Mouse (Mus musculus): ENCODE measurements around the gene Zdhhc14. TPM values are rescaled to one million over a fixed set of nuclear protein-coding genes. Genes with fewer than 3 reads are reported as not detected.

Zdhhc14 gene
- polyA plus RNA-seq, 1 experiment from 2014 or later = 9.4 TPM

GRCm38 (mm10) chr17:5567943-5568342 lies 75.6 kb downstream of the Zdhhc14 start:
- Histone ChIP-seq H3K27ac (replicated peaks) (no peak overlapping the region), H3K4me2 (replicated peaks) (no peak overlapping the region), H3K36me3 (no peaks in the 10 kb centered on the region), H3K27me3 (no peaks in the 10 kb centered on the region), H3K4me1 (0 out of 2 replicates have a peak, but pooled peaks cover 4% of the 10 kb centered on the region), H3K9me3 (no peaks in the 10 kb centered on the region), H3K4me3 (no peak overlapping the region), H3K9ac (replicated peaks) (no peak overlapping the region)
- 71% methylated on average over 5 of the region's 5 CpGs for WGBS
- no peak for ATAC-seq (replicated peaks)

DNA sequence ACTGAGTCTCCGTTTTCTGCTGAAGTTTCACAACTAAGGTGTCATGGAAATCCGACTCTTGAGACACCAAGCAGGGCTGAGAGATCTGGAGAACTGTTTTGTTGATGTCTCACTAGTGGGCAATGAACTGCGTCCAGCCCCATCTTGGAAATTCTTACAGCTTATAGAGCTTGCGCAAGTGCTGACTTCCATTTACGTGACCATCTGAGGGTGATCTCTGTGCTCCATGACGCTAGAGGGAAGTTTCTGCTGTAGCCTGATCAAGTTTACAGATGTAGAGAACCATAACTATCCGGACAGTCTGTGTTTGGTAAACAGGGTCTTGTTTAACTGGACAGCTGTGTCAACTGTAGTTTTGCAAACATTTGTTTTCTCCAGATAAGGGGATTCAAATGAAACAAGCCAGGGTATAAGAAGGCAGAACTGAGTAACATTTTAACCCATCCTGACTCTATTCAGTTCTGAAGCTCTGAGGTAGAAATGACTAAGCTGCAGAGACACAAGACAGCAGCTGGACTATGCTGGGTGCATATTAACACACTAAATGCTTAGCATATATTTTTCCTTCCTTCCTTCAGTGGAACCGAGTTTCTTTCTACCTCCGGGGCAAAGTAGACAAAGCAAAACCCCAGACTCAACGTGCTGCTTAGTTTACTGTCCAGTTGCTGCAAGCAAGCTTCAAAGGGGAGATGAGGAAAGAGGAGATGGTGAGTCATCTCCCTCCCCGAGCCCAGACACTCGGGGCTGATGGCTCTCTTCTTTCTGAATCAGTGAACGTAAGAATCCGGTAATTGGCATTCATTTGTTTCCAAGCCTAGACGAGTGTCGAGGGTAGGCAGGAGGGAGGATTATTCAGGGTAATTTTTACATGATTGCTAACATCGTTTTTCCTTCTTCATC lies 77.0 kb downstream of the Zdhhc14 start:
- H3K4me3 ChIP-seq = no peak overlapping the region
- ATAC-seq (replicated peaks) = no peak
- no peak overlapping the region for H3K9ac ChIP-seq (replicated peaks)
- 0 out of 2 replicates have a peak, but pooled peaks cover 4% of the 10 kb centered on the region for H3K4me1 ChIP-seq
- H3K4me2 ChIP-seq (replicated peaks) = no peak overlapping the region
- no peaks in the 10 kb centered on the region for H3K9me3 ChIP-seq
- no peak overlapping the region for H3K27ac ChIP-seq (replicated peaks)
- no peaks in the 10 kb centered on the region for H3K27me3 ChIP-seq
- WGBS = 45% methylated on average over 17 of the region's 17 CpGs
- H3K36me3 ChIP-seq = no peaks in the 10 kb centered on the region

- Histone ChIP-seq H3K36me3 (no peaks in the 10 kb centered on the region), H3K27me3 (no peaks in the 10 kb centered on the region), H3K4me1 (0 out of 2 replicates have a peak, but pooled peaks cover 4% of the 10 kb centered on the region), H3K9ac (replicated peaks) (no peak overlapping the region), H3K4me3 (no peak overlapping the region), H3K27ac (replicated peaks) (no peak overlapping the region), H3K4me2 (replicated peaks) (no peak overlapping the region), H3K9me3 (no peaks in the 10 kb centered on the region)
- no peak for ATAC-seq (replicated peaks)
- 90% methylated on average over 1 of the region's 1 CpGs for WGBS
Observed at GRCm38 (mm10) chr17:5572096-5572730, 79.9 kb downstream of the Zdhhc14 start.

DNA sequence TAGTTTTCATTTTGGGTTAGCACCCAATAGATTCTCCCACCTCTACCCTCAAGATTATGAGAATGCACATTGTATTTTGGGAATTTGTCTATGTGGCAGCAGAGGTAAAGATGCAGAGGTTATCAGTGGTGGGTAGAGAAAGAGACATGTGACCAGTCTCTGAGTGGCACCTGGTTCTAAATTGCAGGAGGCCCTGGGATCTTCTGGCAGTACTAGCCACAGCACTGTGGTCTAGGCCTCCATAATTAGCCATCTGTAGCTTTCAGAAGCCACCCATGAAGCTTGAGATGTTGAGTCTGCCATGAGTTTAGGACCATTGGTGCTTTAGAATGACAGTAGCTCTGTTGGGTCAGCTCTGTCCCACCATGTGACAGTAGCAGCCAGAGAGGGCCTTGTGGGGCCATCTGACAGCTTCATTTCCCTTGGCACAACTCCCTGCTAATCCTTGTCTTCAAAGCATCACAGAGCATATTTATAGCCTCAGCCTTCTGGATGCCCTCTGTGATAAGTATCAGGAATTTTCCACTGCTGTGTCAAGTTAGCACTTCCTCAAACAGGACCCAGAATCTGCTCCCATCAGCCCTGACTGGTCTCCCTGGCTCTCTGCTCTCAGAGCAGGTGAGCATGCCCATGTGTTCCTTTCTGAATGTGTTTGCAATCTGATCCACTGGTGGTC lies 80.5 kb downstream of the Zdhhc14 start:
- Histone ChIP-seq H3K4me1 (0 out of 2 replicates have a peak, but pooled peaks cover 4% of the 10 kb centered on the region), H3K36me3 (no peaks in the 10 kb centered on the region), H3K27me3 (no peaks in the 10 kb centered on the region), H3K4me3 (no peak overlapping the region), H3K27ac (replicated peaks) (no peak overlapping the region), H3K9ac (replicated peaks) (no peak overlapping the region), H3K9me3 (no peaks in the 10 kb centered on the region), H3K4me2 (replicated peaks) (no peak overlapping the region)
- ATAC-seq (replicated peaks) = no peak

DNA sequence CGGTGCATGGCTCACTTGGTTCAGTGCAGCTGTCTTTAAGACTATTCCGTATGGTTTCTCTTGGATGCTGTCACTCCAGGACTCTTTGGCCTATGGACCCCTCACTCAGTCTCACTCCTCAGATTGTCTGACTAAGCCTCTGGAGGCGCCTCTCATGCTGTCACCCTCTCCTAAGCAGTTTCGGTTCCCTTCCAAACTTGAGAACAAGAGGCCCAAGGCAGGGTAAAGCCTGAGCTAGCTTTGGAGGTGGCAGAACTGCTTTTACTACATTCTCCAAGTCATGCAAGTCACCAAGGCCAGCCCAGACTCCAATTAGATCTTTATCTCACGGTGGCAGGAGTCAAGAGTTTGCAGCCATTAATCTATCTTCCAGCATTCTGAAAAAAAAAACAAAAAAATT lies 82.3 kb downstream of the Zdhhc14 start:
- Histone ChIP-seq H3K27ac (replicated peaks) (no peak overlapping the region), H3K27me3 (no peaks in the 10 kb centered on the region), H3K4me2 (replicated peaks) (no peak overlapping the region), H3K36me3 (no peaks in the 10 kb centered on the region), H3K9ac (replicated peaks) (no peak overlapping the region), H3K4me3 (no peak overlapping the region), H3K4me1 (0 out of 2 replicates have a peak, but pooled peaks cover 1% of the 10 kb centered on the region), H3K9me3 (no peaks in the 10 kb centered on the region)
- 88% methylated on average over 5 of the region's 5 CpGs for WGBS
- ATAC-seq (replicated peaks) = no peak

DNA sequence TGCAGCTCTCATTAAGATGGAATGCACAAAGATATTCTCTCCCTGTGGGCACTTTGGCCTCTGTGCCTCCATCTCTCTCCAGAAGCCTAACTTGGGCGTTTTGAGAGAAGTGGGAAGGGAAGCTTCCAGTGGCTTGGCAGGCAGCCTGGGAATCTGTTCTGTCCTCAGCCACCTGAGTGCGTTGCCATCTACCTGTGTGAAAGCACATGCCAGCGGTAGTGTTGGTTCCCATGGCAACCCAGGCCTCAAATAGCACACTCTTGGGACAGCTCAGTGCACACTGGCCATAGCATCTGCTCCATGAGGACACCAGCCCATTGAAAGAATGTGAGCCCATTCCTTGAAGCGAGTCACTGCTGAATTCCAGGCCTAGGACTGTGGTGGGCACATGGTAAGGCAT lies 83.2 kb downstream of the Zdhhc14 start:
- no peaks in the 10 kb centered on the region for H3K4me1 ChIP-seq
- no peak overlapping the region for H3K4me2 ChIP-seq (replicated peaks)
- no peaks in the 10 kb centered on the region for H3K27me3 ChIP-seq
- no peak for ATAC-seq (replicated peaks)
- H3K36me3 ChIP-seq = no peaks in the 10 kb centered on the region
- no peak overlapping the region for H3K27ac ChIP-seq (replicated peaks)
- 66% methylated on average over 4 of the region's 4 CpGs for whole genome bisulfite sequencing
- no peak overlapping the region for H3K4me3 ChIP-seq
- H3K9ac ChIP-seq (replicated peaks) = no peak overlapping the region
- no peaks in the 10 kb centered on the region for H3K9me3 ChIP-seq

DNA sequence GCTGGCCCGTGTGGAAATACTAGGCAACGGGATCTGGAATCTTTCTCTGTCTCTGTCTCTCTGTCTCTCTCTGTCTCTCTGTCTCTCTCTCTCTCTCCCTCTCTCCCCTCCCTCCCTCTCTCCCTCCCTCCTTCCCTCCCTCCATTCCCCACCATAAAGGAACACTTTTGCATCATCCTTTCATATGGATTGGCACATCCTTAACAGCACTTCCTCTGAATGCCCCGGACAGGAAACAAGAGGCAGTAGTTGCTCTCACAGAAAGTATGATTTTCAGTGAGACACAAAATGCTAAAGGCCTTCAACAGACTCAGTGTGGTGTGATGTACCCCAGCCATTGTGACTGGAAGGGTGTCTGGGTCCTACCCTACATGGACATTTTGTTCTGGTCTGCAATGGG lies 89.9 kb downstream of the Zdhhc14 start:
- WGBS = 94% methylated on average over 3 of the region's 3 CpGs

DNA sequence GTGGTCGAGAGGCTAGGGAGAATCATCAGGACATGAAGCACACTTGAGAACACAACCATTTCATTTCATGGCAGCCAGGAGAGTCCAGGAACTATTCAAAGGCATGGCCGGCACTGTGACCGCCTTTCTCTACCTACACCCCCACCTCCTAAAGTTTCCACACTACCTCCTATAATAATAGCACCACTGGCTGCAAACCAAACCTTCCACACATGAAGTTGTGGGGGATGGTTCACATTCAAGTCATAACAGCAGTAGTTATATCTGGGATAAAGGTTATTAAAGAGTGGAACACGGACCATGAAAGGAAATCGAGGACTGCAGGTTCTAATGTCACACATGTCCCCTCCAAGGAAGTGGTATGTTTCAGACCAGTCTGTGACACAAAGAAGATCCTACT lies 90.6 kb downstream of the Zdhhc14 start:
- Histone ChIP-seq H3K36me3 (no peaks in the 10 kb centered on the region), H3K4me1 (peaks cover 11% of the 10 kb centered on the region; the same call in 1 of the 2 replicates), H3K27me3 (no peaks in the 10 kb centered on the region), H3K27ac (replicated peaks) (no peak overlapping the region; the same call in 1 of the 2 replicates), H3K9ac (replicated peaks) (no peak overlapping the region), H3K4me3 (no peak overlapping the region), H3K4me2 (replicated peaks) (no peak overlapping the region), H3K9me3 (no peaks in the 10 kb centered on the region)
- 88% methylated on average over 5 of the region's 5 CpGs for WGBS
- no peak for ATAC-seq (replicated peaks)

More for the DNA sequence above, 89.9 kb downstream of the Zdhhc14 start:
- Histone ChIP-seq H3K9me3 (no peaks in the 10 kb centered on the region), H3K4me3 (no peak overlapping the region), H3K9ac (replicated peaks) (no peak overlapping the region), H3K27ac (replicated peaks) (no peak overlapping the region), H3K4me1 (peaks cover 11% of the 10 kb centered on the region; the same call in 1 of the 2 replicates), H3K36me3 (no peaks in the 10 kb centered on the region), H3K4me2 (replicated peaks) (no peak overlapping the region), H3K27me3 (no peaks in the 10 kb centered on the region)
- ATAC-seq (replicated peaks) = no peak

DNA sequence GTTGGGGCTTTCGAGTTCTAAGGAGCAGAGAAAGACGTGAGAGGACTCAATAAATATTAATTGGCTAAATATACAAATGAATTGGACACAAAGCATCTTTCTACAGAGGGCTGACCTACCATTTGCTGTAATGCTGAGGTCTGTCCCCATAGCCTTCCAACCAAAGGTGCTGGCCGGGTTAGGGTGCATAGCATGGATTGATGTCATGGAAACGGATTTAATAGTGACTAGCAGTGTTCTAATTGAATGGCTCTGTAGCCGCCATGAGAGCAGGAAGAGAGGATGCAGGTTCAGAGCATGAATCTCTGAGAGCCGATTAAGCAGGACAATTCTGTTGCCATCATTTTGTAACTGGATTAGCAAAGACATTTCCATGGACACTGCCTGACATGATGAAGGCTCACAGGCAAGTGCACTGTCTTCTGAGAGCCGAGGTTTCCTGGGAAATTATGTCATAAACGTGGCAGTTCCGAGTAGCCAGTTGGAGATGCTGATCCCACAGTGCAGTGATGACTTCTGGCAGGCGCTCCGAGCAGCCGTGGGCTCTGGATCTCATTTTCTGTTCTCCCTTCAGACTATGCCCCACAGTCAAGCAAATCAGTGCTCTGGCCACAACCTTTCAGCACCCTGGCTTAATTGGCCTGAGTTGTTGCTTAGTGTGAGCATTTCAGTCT lies 91.3 kb downstream of the Zdhhc14 start:
- Histone ChIP-seq H3K27me3 (no peaks in the 10 kb centered on the region), H3K27ac (replicated peaks) (peak overlapping the region; percentile 55), H3K36me3 (no peaks in the 10 kb centered on the region), H3K4me1 (peaks cover 11% of the 10 kb centered on the region; the same call in 1 of the 2 replicates), H3K4me3 (no peak overlapping the region), H3K9ac (replicated peaks) (no peak overlapping the region; the same call in 1 of the 2 replicates), H3K9me3 (no peaks in the 10 kb centered on the region), H3K4me2 (replicated peaks) (0 out of 2 replicates have a peak overlapping the region, but pooled peaks have one; percentile 10)
- peak; percentile 43; the same call in 1 of the 2 replicates for ATAC-seq (replicated peaks)
- WGBS = 30% methylated on average over 12 of the region's 12 CpGs

- Histone ChIP-seq H3K9me3 (no peaks in the 10 kb centered on the region), H3K4me2 (replicated peaks) (no peak overlapping the region), H3K27ac (replicated peaks) (no peak overlapping the region), H3K4me1 (no peaks in the 10 kb centered on the region), H3K4me3 (no peak overlapping the region), H3K27me3 (no peaks in the 10 kb centered on the region), H3K36me3 (no peaks in the 10 kb centered on the region), H3K9ac (replicated peaks) (no peak overlapping the region)
- 73% methylated on average over 6 of the region's 6 CpGs for WGBS
- ATAC-seq (replicated peaks) = no peak
Observed at GRCm38 (mm10) chr17:5591604-5592209, 99.3 kb downstream of the Zdhhc14 start.

- H3K36me3 ChIP-seq = no peaks in the 10 kb centered on the region
- ATAC-seq (replicated peaks) = no peak
- H3K27me3 ChIP-seq = no peaks in the 10 kb centered on the region
- H3K9me3 ChIP-seq = no peaks in the 10 kb centered on the region
- no peak overlapping the region for H3K9ac ChIP-seq (replicated peaks)
- H3K4me1 ChIP-seq = no peaks in the 10 kb centered on the region
- 92% methylated on average over 2 of the region's 2 CpGs for WGBS
- H3K27ac ChIP-seq (replicated peaks) = no peak overlapping the region
- no peak overlapping the region for H3K4me3 ChIP-seq
- no peak overlapping the region for H3K4me2 ChIP-seq (replicated peaks)
Observed at GRCm38 (mm10) chr17:5593071-5593470, 100.7 kb downstream of the Zdhhc14 start.

Measured in forebrain, embryonic 15.5 days (tissue).